In genomic region chr6:115675166-115675507, GRCm38 (mm10) we compare ENCODE assay signal across 8 mouse cellular contexts. TPM values are rescaled to one million over a fixed set of nuclear protein-coding genes. Genes with fewer than 3 reads are reported as not detected.
DNase-seq lines count a peak whose midpoint lies in the region; ATAC-seq and TF ChIP-seq lines count a peak whose summit lies in the region.

No protein-coding gene starts in this region.

- intact Hi-C loops in left cerebral cortex, postnatal 4 days (cut with DNase I): loop anchor here (5.0 to 10.0 kb wide), 2 partner anchors 70 to 482 kb away; partner anchors contain the start of gene Mkrn2

- TF ChIP-seq CTCF in layer of hippocampus, adult 2 months (conservative IDR thresholded peaks at IDR 0.05): no peak

- H3K36me3 ChIP-seq in heart, embryonic 15.5 days: no peaks in the 10 kb centered on the region
- H3K36me3 ChIP-seq in limb, embryonic 10.5 days: peaks cover 15% of the 10 kb centered on the region
- no peaks in the 10 kb centered on the region for H3K36me3 ChIP-seq in neural tube, embryonic 12.5 days

- H3K27ac ChIP-seq in layer of hippocampus, adult 2 months: peak overlapping the region; percentile 100
- peak overlapping the region; percentile 95 for H3K27ac ChIP-seq in brown adipose tissue, adult 24 weeks (replicated peaks; ENCODE audit: low read depth, low read length)
- H3K27ac ChIP-seq in heart, embryonic 15.5 days: peak overlapping the region; percentile 99
- peak overlapping the region; percentile 100 for H3K27ac ChIP-seq in limb, embryonic 10.5 days
- H3K27ac ChIP-seq in neural tube, embryonic 12.5 days: peak overlapping the region; percentile 92

- H3K4me2 ChIP-seq in heart, embryonic 15.5 days: peak overlapping the region; percentile 82
- peak overlapping the region; percentile 80 for H3K4me2 ChIP-seq in neural tube, embryonic 12.5 days (replicated peaks)

- H3K9me3 ChIP-seq in heart, embryonic 15.5 days (replicated peaks): no peaks in the 10 kb centered on the region
- no peaks in the 10 kb centered on the region for H3K9me3 ChIP-seq in limb, embryonic 10.5 days (replicated peaks)
- H3K9me3 ChIP-seq in neural tube, embryonic 12.5 days: no peaks in the 10 kb centered on the region

- peak overlapping the region; percentile 90 for H3K4me3 ChIP-seq in layer of hippocampus, adult 2 months
- peak overlapping the region; percentile 95 for H3K4me3 ChIP-seq in brown adipose tissue, adult 24 weeks (ENCODE audit: insufficient read depth, low read depth, low read length)
- H3K4me3 ChIP-seq in heart, embryonic 15.5 days: peak overlapping the region; percentile 89
- H3K4me3 ChIP-seq in limb, embryonic 10.5 days: peak overlapping the region; percentile 99
- H3K4me3 ChIP-seq in neural tube, embryonic 12.5 days: peak overlapping the region; percentile 97

- no peak for DNase-seq in layer of hippocampus, adult 2 months (ENCODE audit: low spot score in 2 of 2)
- DNase-seq in layer of hippocampus, postnatal 25 days (ENCODE audit: extremely low spot score in 1 of 2, low spot score in 1 of 2): no peak
- peak; percentile 58 for DNase-seq in limb, embryonic 10.5 days (ENCODE audit: low spot score)
- no peak for DNase-seq in layer of hippocampus, postnatal 10 days (ENCODE audit: low spot score in 2 of 2)
- no peak for DNase-seq in left cerebral cortex, postnatal 4 days

- no peak for ATAC-seq in heart, embryonic 15.5 days (replicated peaks; ENCODE audit: insufficient number of reproducible peaks, insufficient read depth, low FRiP score, low read depth)
- ATAC-seq in neural tube, embryonic 12.5 days (ENCODE audit: low FRiP score, low read depth): no peak

- no peaks in the 10 kb centered on the region for H3K27me3 ChIP-seq in heart, embryonic 15.5 days
- no peaks in the 10 kb centered on the region for H3K27me3 ChIP-seq in limb, embryonic 10.5 days (ENCODE audit: low read depth, poor library complexity, severe bottlenecking)
- H3K27me3 ChIP-seq in neural tube, embryonic 12.5 days (replicated peaks): no peaks in the 10 kb centered on the region

- peak overlapping the region; percentile 99 for H3K9ac ChIP-seq in heart, embryonic 15.5 days
- H3K9ac ChIP-seq in neural tube, embryonic 12.5 days: peak overlapping the region; percentile 99

- under 1% methylated on average over 13 of the region's 13 CpGs for WGBS in heart, embryonic 15.5 days
- under 1% methylated on average over 13 of the region's 13 CpGs for WGBS in limb, embryonic 10.5 days
- WGBS in neural tube, embryonic 12.5 days: under 1% methylated on average over 13 of the region's 13 CpGs

- peaks cover 17% of the 10 kb centered on the region for H3K4me1 ChIP-seq in brown adipose tissue, adult 24 weeks (ENCODE audit: control insufficient read depth, insufficient read depth, insufficient read length, low read length)
- peaks cover 20% of the 10 kb centered on the region for H3K4me1 ChIP-seq in heart, embryonic 15.5 days (replicated peaks)
- H3K4me1 ChIP-seq in limb, embryonic 10.5 days: peaks cover 17% of the 10 kb centered on the region
- peaks cover 12% of the 10 kb centered on the region for H3K4me1 ChIP-seq in neural tube, embryonic 12.5 days

RNA-seq across cellular contexts. Expression of gene Raf1, which starts 1.3 kb away (rescaled TPM):
- total RNA-seq in layer of hippocampus, adult 2 months (2021): 10 to 100 TPM; 81.8 to 98.6 TPM
- total RNA-seq in layer of hippocampus, postnatal 25 days (2021): 100 to 1,000 TPM in 1 of 2 experiments, 10 to 100 TPM in 1; 83.6 to 106 TPM
- 70.3 and 114 TPM in 2 replicates for polyA plus RNA-seq in brown adipose tissue, adult 24 weeks (2012; ENCODE audit: insufficient read depth, insufficient read length, missing spikeins)
- polyA plus RNA-seq in heart, embryonic 15.5 days (2015; fragmentation: Nextera tagmentation; extraction: Ambion mirVana): 90.7 and 97.4 TPM in 2 replicates
- polyA plus RNA-seq in limb, embryonic 10.5 days (2016; fragmentation: Nextera tagmentation; extraction: Ambion mirVana): 121 TPM in 2 replicates
- 158 and 173 TPM in 2 replicates for polyA plus RNA-seq in neural tube, embryonic 12.5 days (2016; fragmentation: Nextera tagmentation; extraction: Ambion mirVana)
- 100 to 1,000 TPM; 114 to 123 TPM for total RNA-seq in layer of hippocampus, postnatal 10 days (2021)
- 100 to 1,000 TPM; 180 to 191 TPM for total RNA-seq in left cerebral cortex, postnatal 4 days (2021)
